Mouse (Mus musculus): ENCODE measurements around the gene Swap70. TPM values are rescaled to one million over a fixed set of nuclear protein-coding genes. Genes with fewer than 3 reads are reported as not detected.

Swap70 gene
- polyA plus RNA-seq, 1 experiment from 2014 or later, result 7.4 TPM

- Histone ChIP-seq H3K4me3 (ENCODE audit: low read depth, low read length) (no peak overlapping the region), H3K9me3 (replicated peaks; ENCODE audit: control insufficient read depth, low read length) (no peaks in the 10 kb centered on the region), H3K4me2 (ENCODE audit: low read depth, low read length) (no peak overlapping the region), H3K4me1 (ENCODE audit: control insufficient read depth, low read depth, low read length) (peaks cover 7% of the 10 kb centered on the region), H3K9ac (ENCODE audit: low read depth, low read length) (no peak overlapping the region), H3K36me3 (ENCODE audit: control insufficient read depth, insufficient read depth) (no peaks in the 10 kb centered on the region), H3K27me3 (ENCODE audit: control insufficient read depth, insufficient read depth, low read depth, low read length) (no peaks in the 10 kb centered on the region), H3K27ac (ENCODE audit: low read length) (no peak overlapping the region)
- no peak for ATAC-seq (ENCODE audit: low read depth)
- 61% methylated on average over 4 of the region's 4 CpGs for WGBS (ENCODE audit: insufficient replicate concordance)
These were observed 40.3 kb downstream of the Swap70 start for GRCm38 (mm10) chr7:110261807-110262206.

- H3K4me2 ChIP-seq (ENCODE audit: low read depth, low read length), result no peak overlapping the region
- H3K36me3 ChIP-seq (ENCODE audit: control insufficient read depth, insufficient read depth), result no peaks in the 10 kb centered on the region
- no peak overlapping the region for H3K9ac ChIP-seq (ENCODE audit: low read depth, low read length)
- 16% methylated on average over 1 of the region's 1 CpGs for WGBS (ENCODE audit: insufficient replicate concordance)
- H3K4me3 ChIP-seq (ENCODE audit: low read depth, low read length), result no peak overlapping the region
- no peaks in the 10 kb centered on the region for H3K9me3 ChIP-seq (replicated peaks; ENCODE audit: control insufficient read depth, low read length)
- no peaks in the 10 kb centered on the region for H3K27me3 ChIP-seq (ENCODE audit: control insufficient read depth, insufficient read depth, low read depth, low read length)
- no peak for ATAC-seq (ENCODE audit: low read depth)
- peaks cover 7% of the 10 kb centered on the region for H3K4me1 ChIP-seq (ENCODE audit: control insufficient read depth, low read depth, low read length)
- H3K27ac ChIP-seq (ENCODE audit: low read length), result no peak overlapping the region
These were observed 41.1 kb downstream of the Swap70 start for GRCm38 (mm10) chr7:110262661-110263060.

GRCm38 (mm10) chr7:110263474-110263873 lies 42.0 kb downstream of the Swap70 start:
- WGBS (ENCODE audit: insufficient replicate concordance), result 50% methylated on average over 1 of the region's 1 CpGs
- peaks cover 5% of the 10 kb centered on the region for H3K4me1 ChIP-seq (ENCODE audit: control insufficient read depth, low read depth, low read length)
- ATAC-seq (ENCODE audit: low read depth), result no peak

GRCm38 (mm10) chr7:110265796-110266195 lies 44.3 kb downstream of the Swap70 start:
- Histone ChIP-seq H3K27ac (ENCODE audit: low read length) (no peak overlapping the region), H3K9me3 (replicated peaks; ENCODE audit: control insufficient read depth, low read length) (no peaks in the 10 kb centered on the region), H3K27me3 (ENCODE audit: control insufficient read depth, insufficient read depth, low read depth, low read length) (no peaks in the 10 kb centered on the region), H3K4me1 (ENCODE audit: control insufficient read depth, low read depth, low read length) (peaks cover 5% of the 10 kb centered on the region), H3K4me3 (ENCODE audit: low read depth, low read length) (no peak overlapping the region), H3K9ac (ENCODE audit: low read depth, low read length) (no peak overlapping the region), H3K4me2 (ENCODE audit: low read depth, low read length) (no peak overlapping the region), H3K36me3 (ENCODE audit: control insufficient read depth, insufficient read depth) (peaks cover 2% of the 10 kb centered on the region; the same call in 1 of the 2 replicates)
- peak; percentile 53 for ATAC-seq (ENCODE audit: low read depth)
- 9% methylated on average over 7 of the region's 7 CpGs for WGBS (ENCODE audit: insufficient replicate concordance)

More at GRCm38 (mm10) chr7:110263474-110263873, 42.0 kb downstream of the Swap70 start:
- H3K27me3 ChIP-seq (ENCODE audit: control insufficient read depth, insufficient read depth, low read depth, low read length), result no peaks in the 10 kb centered on the region
- H3K9me3 ChIP-seq (replicated peaks; ENCODE audit: control insufficient read depth, low read length), result no peaks in the 10 kb centered on the region
- no peak overlapping the region for H3K27ac ChIP-seq (ENCODE audit: low read length)
- H3K4me3 ChIP-seq (ENCODE audit: low read depth, low read length), result no peak overlapping the region
- H3K36me3 ChIP-seq (ENCODE audit: control insufficient read depth, insufficient read depth), result no peaks in the 10 kb centered on the region
- no peak overlapping the region for H3K9ac ChIP-seq (ENCODE audit: low read depth, low read length)
- no peak overlapping the region for H3K4me2 ChIP-seq (ENCODE audit: low read depth, low read length)

- H3K36me3 ChIP-seq (ENCODE audit: control insufficient read depth, insufficient read depth), result peaks cover 2% of the 10 kb centered on the region; the same call in 1 of the 2 replicates
- no peak overlapping the region for H3K4me2 ChIP-seq (ENCODE audit: low read depth, low read length)
- H3K4me1 ChIP-seq (ENCODE audit: control insufficient read depth, low read depth, low read length), result peaks cover 5% of the 10 kb centered on the region
- no peak overlapping the region for H3K4me3 ChIP-seq (ENCODE audit: low read depth, low read length)
- no peak overlapping the region for H3K9ac ChIP-seq (ENCODE audit: low read depth, low read length)
- H3K27me3 ChIP-seq (ENCODE audit: control insufficient read depth, insufficient read depth, low read depth, low read length), result no peaks in the 10 kb centered on the region
- H3K27ac ChIP-seq (ENCODE audit: low read length), result no peak overlapping the region
- ATAC-seq (ENCODE audit: low read depth), result no peak
- H3K9me3 ChIP-seq (replicated peaks; ENCODE audit: control insufficient read depth, low read length), result no peaks in the 10 kb centered on the region
These were observed 45.5 kb downstream of the Swap70 start for GRCm38 (mm10) chr7:110267014-110267413.

GRCm38 (mm10) chr7:110267994-110268393 lies 46.5 kb downstream of the Swap70 start:
- H3K27me3 ChIP-seq (ENCODE audit: control insufficient read depth, insufficient read depth, low read depth, low read length), result no peaks in the 10 kb centered on the region
- H3K4me3 ChIP-seq (ENCODE audit: low read depth, low read length), result no peak overlapping the region
- no peak overlapping the region for H3K9ac ChIP-seq (ENCODE audit: low read depth, low read length)
- peaks cover 2% of the 10 kb centered on the region for H3K4me1 ChIP-seq (ENCODE audit: control insufficient read depth, low read depth, low read length)
- no peak overlapping the region for H3K4me2 ChIP-seq (ENCODE audit: low read depth, low read length)
- H3K27ac ChIP-seq (ENCODE audit: low read length), result no peak overlapping the region
- peaks cover 2% of the 10 kb centered on the region; the same call in 1 of the 2 replicates for H3K36me3 ChIP-seq (ENCODE audit: control insufficient read depth, insufficient read depth)
- 57% methylated on average over 9 of the region's 9 CpGs for WGBS (ENCODE audit: insufficient replicate concordance)
- no peaks in the 10 kb centered on the region for H3K9me3 ChIP-seq (replicated peaks; ENCODE audit: control insufficient read depth, low read length)
- no peak for ATAC-seq (ENCODE audit: low read depth)

- peaks cover 2% of the 10 kb centered on the region for H3K4me1 ChIP-seq (ENCODE audit: control insufficient read depth, low read depth, low read length)
- ATAC-seq (ENCODE audit: low read depth), result no peak
- 69% methylated on average over 4 of the region's 4 CpGs for WGBS (ENCODE audit: insufficient replicate concordance)
These were observed 47.0 kb downstream of the Swap70 start for GRCm38 (mm10) chr7:110268511-110268910.

GRCm38 (mm10) chr7:110269777-110270176 lies 48.3 kb downstream of the Swap70 start:
- Histone ChIP-seq H3K27ac (ENCODE audit: low read length) (no peak overlapping the region), H3K4me1 (ENCODE audit: control insufficient read depth, low read depth, low read length) (peaks cover 2% of the 10 kb centered on the region), H3K4me2 (ENCODE audit: low read depth, low read length) (no peak overlapping the region), H3K36me3 (ENCODE audit: control insufficient read depth, insufficient read depth) (peaks cover 2% of the 10 kb centered on the region; the same call in 1 of the 2 replicates), H3K27me3 (ENCODE audit: control insufficient read depth, insufficient read depth, low read depth, low read length) (no peaks in the 10 kb centered on the region), H3K9ac (ENCODE audit: low read depth, low read length) (no peak overlapping the region), H3K9me3 (replicated peaks; ENCODE audit: control insufficient read depth, low read length) (no peaks in the 10 kb centered on the region), H3K4me3 (ENCODE audit: low read depth, low read length) (no peak overlapping the region)
- WGBS (ENCODE audit: insufficient replicate concordance), result 79% methylated on average over 14 of the region's 14 CpGs
- ATAC-seq (ENCODE audit: low read depth), result no peak

More at GRCm38 (mm10) chr7:110268511-110268910, 47.0 kb downstream of the Swap70 start:
- Histone ChIP-seq H3K27ac (ENCODE audit: low read length) (no peak overlapping the region), H3K9ac (ENCODE audit: low read depth, low read length) (no peak overlapping the region), H3K27me3 (ENCODE audit: control insufficient read depth, insufficient read depth, low read depth, low read length) (no peaks in the 10 kb centered on the region), H3K9me3 (replicated peaks; ENCODE audit: control insufficient read depth, low read length) (no peaks in the 10 kb centered on the region), H3K4me2 (ENCODE audit: low read depth, low read length) (no peak overlapping the region), H3K4me3 (ENCODE audit: low read depth, low read length) (no peak overlapping the region), H3K36me3 (ENCODE audit: control insufficient read depth, insufficient read depth) (peaks cover 2% of the 10 kb centered on the region; the same call in 1 of the 2 replicates)

GRCm38 (mm10) chr7:110270455-110270854 lies 48.9 kb downstream of the Swap70 start:
- no peak overlapping the region for H3K4me2 ChIP-seq (ENCODE audit: low read depth, low read length)
- no peaks in the 10 kb centered on the region for H3K27me3 ChIP-seq (ENCODE audit: control insufficient read depth, insufficient read depth, low read depth, low read length)
- H3K36me3 ChIP-seq (ENCODE audit: control insufficient read depth, insufficient read depth), result peaks cover 2% of the 10 kb centered on the region; the same call in 1 of the 2 replicates
- no peak overlapping the region for H3K4me3 ChIP-seq (ENCODE audit: low read depth, low read length)
- no peak for ATAC-seq (ENCODE audit: low read depth)
- 0 out of 2 replicates have a peak overlapping the region, but pooled peaks have one; percentile 26 for H3K27ac ChIP-seq (ENCODE audit: low read length)
- H3K4me1 ChIP-seq (ENCODE audit: control insufficient read depth, low read depth, low read length), result peaks cover 2% of the 10 kb centered on the region
- H3K9ac ChIP-seq (ENCODE audit: low read depth, low read length), result no peak overlapping the region
- 38% methylated on average over 7 of the region's 7 CpGs for WGBS (ENCODE audit: insufficient replicate concordance)
- no peaks in the 10 kb centered on the region for H3K9me3 ChIP-seq (replicated peaks; ENCODE audit: control insufficient read depth, low read length)
